Mouse (Mus musculus) layer of hippocampus, adult 2 months (tissue): ENCODE results near the gene Efhd2. TPM values are rescaled to one million over a fixed set of nuclear protein-coding genes. Genes with fewer than 3 reads are reported as not detected.
A peak's percentile ranks its signal among the peaks of the same experiment; 100 is the strongest.

ENCODE experiments used
- DNase-seq, 2 experiments: peaks; one replicate each; pipeline ENCODE4 v3.0.0; 2022; ENCODE audit warnings: low spot score in 2 of 2
- H3K27ac ChIP-seq: fragments of 200-600 bp; 2 replicates; pipeline ENCODE4 v1.8.1; 2022
- H3K4me3 ChIP-seq: fragments of 200-600 bp; 2 replicates; pipeline ENCODE4 v1.8.1; 2022; ENCODE audit warnings: mild to moderate bottlenecking
- CTCF ChIP-seq: fragments of 200-600 bp; conservative IDR thresholded peaks from 2 replicates; pipeline ENCODE4 v1.8.1; 2022; ENCODE audit warnings: antibody characterized with exemption, mild to moderate bottlenecking, moderate library complexity
- total RNA-seq, 2 experiments: library from RNA; stranded (reverse); gene quantifications; 2 replicates each; pipeline ENCODE4 v1.2.3; 2021

Efhd2 gene
- total RNA-seq, 2 experiments from 2014 or later, result 139 to 140 TPM

DNA sequence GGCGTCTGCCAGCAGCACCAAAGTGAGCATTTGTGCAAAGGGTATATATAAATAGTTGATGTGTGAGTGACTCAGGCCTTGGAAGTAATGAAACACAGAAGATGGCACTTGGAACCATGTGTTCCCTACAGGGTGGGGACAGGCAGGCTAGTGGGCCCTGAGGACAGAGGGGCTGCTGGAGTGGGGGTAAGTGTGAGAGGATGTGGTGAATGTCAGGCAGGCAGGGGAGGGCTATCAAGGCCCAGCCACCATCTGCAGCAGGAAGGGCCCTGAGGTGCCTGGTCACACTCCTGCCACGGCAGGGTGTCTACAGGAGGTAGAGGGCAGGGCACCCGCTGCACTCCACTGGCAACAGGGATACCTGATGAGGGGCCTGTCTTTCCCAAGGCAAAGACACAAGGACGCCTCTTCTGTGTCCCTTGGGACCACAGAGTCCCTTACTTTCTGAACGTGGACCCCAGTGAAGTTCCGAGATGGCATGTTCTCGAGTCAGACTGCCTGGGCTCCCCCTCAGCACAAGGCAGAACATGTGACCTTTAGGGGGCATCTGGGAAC, 10.9 kb downstream of the Efhd2 start:
- DNase-seq, result no peak
- TF ChIP-seq CTCF, result no peak
- H3K27ac ChIP-seq, result peak overlapping the region; percentile 23; the same call in 1 of the 2 replicates
- no peak overlapping the region for H3K4me3 ChIP-seq

DNA sequence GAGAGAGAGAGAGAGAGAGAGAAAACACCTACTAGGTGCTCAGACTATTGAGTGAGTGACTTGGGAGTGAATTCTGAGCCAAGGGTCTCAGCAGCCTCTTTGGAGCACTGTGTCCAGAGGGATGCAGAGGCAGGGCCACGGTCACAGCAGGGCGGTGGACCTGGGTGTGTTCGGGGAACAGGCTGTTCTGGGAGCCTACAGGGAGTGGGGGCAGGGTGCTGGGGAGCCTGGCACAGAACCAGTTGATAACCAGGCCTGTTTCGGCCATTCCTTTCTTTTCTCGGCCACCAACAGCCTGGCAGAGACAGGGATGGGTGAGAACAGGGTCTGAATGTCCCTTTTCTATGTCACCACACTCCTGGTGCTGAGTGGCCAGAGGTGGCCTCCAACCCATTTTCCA, 11.9 kb downstream of the Efhd2 start:
- Histone ChIP-seq H3K27ac (peak overlapping the region; percentile 23; the same call in 1 of the 2 replicates), H3K4me3 (no peak overlapping the region)
- no peak for TF ChIP-seq CTCF
- DNase-seq, result no peak

DNA sequence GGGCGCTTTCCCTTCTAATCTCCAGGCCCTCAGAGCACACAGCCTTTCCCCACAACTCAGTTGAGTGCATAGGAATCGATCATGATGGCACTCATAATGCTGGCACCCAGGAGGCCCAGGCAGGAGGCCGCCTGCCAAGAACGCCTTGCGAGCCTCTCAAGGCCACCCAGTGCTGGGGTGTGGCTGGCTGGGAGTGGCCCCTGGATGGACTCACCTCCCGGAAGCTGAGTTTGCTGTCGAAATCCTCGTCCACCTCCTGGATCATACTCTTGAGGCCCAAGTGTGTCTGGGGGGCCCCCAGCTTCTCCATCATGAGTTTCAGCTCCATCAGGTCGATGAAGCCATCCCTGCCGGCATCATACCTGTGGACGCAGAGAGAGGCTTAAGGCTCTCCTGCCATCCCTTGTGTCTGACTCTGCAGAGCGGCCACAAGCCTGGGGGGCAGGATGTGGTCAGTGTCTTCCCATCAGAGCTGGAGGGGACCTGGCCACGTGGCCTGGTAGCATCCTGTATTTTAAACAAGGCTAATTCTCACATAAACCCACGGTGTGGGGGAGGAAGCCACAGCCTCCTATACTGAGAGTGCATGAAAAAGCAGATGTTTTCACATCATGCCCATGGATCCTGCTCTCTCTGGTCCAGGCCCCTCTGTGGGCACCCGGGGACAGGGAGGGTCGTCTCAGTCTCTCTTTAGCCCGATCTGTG, 13.0 kb downstream of the Efhd2 start:
- H3K4me3 ChIP-seq, result no peak overlapping the region
- TF ChIP-seq CTCF, result no peak
- no peak overlapping the region for H3K27ac ChIP-seq
- no peak for DNase-seq

DNA sequence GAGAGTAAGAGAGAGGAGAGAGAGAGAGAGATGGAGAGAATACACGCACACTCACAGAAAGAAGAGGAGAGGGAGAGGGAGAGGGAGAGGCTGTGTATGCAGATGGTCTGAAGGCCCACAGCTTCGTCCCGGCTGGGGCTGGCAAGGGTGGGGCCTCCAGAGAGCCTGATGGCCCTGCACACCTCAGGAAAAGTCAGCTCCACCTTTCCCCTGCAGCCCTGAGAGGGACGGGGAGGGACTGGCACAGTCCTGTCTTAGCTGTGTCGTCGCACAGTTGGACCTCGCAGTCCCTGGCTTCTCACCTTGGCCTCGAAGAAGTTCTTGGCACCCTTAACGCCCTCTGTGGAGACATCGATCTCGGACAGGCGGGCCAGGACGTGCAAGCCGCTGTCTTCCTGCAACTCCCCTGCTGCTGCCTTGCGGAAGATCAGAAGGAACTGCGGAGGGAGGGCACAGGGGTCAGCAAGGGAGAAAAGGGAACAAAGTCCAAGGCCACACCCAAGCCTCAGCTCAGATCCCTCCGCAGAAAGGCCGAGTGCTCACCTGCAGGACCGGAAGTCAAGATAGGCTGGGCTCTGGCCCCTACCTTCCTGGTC, 14.4 kb downstream of the Efhd2 start:
- peak in 1 of 2 experiments; percentile 9 for DNase-seq
- no peak for TF ChIP-seq CTCF
- H3K27ac ChIP-seq, result no peak overlapping the region
- no peak overlapping the region for H3K4me3 ChIP-seq

DNA sequence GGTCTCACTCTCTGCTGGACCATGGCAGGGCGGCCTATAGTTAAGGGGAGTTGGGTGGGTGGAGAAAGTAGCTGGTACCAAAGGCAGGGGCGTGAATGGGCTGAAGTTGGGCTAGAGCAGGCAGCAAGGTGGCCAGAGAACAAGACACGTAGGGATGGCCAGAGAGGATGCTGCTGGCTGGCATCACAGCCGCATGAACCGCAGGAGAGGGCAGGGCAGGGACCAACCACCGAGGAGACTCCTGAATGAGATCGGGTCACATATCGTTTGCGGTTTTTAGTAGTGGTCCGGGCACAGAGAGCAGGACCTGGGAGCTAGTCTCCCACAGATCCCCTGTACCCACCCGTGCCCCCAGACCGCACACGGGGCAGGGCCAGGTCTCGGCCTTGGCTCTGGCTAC, 15.4 kb downstream of the Efhd2 start:
- H3K4me3 ChIP-seq, result no peak overlapping the region
- no peak for TF ChIP-seq CTCF
- peak in 1 of 2 experiments; percentile 8 for DNase-seq

DNA sequence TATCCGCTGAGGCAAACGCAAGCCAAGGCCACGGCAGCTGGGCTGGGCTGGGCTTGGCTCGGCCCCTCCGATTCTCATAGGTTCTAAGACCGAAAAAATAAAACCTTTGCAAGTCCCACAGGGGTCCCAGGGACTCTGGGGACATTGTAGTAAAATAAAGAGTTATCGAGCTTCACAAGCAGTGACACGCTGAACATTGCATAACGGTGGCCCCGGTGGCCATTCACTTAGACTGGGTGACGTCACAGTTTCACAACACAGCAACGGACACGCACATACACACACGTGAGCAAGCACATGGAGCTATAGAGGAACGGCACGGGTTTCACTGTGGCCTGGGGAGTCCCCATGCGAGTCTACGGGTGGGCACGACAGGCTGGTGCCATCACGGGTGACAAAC, 16.2 kb downstream of the Efhd2 start:
- peak in 1 of 2 experiments; percentile 10 for DNase-seq
- H3K4me3 ChIP-seq, result no peak overlapping the region
- TF ChIP-seq CTCF, result no peak
- H3K27ac ChIP-seq, result peak overlapping the region; percentile 51

More for the DNA sequence above, 15.4 kb downstream of the Efhd2 start:
- no peak overlapping the region for H3K27ac ChIP-seq

DNA sequence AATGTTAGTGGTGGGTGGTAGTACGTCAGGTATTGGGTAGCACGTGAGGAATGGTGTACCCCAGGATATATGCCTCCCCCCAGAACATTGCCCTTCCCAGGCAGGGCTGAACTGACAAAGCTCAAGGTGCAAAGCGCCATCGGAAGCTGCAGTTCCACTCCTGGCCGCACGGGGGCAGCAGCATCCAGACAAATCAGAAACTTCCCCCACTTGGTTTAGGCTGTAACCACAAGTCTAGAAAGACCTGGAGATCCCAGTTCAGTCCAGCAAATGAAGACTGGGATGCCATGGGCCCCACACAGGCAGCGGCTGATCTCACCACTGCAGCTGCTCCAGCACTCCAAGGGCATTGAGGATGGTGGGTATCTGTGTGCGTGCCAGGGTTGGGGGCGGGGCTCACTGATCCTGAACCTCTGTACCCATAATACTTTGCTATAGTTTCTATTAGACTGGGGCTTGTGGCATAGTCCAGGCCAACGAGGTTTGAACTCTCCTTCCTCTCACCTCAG, 17.2 kb downstream of the Efhd2 start:
- peak; percentile 99 for TF ChIP-seq CTCF
- no peak overlapping the region for H3K4me3 ChIP-seq
- H3K27ac ChIP-seq, result peak overlapping the region; percentile 51
- DNase-seq, result peak; percentile 79 to 92

DNA sequence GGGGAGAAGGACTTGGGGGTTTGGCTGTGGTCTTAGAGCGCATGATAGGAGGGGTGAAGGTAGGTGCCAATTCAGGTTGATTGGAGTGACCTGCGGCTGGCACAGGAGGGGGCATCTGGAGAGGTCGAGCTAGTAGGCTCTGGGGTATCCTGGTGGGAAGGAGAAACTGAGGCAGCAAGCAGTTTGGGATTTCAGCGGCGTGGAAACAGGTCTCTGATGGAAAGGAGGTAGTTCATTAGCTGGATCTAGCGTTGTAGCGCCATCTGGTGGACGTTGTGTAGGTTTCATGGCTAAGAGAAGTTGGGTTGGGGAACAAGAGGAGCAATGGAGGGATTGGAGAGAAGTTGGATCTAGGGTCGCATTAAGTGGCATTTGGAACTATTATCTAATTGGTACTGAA, 21.3 kb downstream of the Efhd2 start:
- DNase-seq, result peak in 1 of 2 experiments; percentile 75
- no peak overlapping the region for H3K27ac ChIP-seq
- TF ChIP-seq CTCF, result peak; percentile 86
- no peak overlapping the region for H3K4me3 ChIP-seq

DNA sequence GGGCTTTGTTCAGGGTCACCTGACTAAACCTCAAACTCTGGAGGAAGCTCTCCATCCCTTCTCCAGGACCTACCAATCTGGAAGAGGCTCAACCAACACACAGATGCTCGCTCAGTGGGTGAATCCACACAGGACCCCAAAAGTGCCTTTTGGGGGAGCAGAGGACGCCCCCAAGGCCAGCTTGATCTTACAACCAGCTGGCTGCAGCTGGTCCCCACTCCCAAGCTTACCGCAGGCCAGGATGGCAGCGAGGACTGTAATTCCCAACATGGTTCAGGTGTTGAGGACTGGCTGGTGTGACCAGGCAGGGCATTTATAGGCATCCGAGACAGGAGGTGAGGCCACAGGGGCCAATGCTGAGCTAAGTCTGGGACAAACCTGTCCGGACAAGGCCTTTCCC, 28.7 kb downstream of the Efhd2 start, which contains the start of gene Ctrc:
Ctrc (minus strand) TSS at position 361 of the 400 bp plus-strand sequence.
- TF ChIP-seq CTCF, result no peak

DNA sequence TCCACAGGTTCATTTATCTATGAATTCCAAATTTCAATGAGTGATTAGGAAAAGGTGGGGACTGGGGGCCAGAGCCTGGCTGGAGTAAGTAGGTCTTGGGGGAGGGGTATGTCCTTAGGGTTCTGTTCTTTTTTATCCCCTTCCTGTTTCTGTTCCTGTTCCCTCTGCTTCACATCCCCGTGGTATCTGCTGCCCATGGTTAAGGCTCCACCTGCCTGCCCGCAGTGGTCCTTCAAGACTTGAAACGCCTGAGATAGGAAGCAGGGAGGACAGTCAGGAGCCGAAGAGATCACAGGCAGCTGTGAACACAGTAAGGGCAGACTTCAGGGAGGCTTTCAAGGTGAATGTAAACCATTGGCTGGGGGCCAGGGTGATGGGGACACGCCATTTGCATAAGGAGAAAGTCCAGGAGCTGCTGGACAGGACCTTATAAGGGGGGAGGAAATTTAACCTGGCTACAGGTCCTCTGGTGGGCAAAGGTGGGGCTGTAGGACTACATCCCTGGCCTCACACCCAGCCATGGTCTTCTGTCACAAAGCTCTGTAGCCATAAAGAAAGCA, 40.1 kb downstream of the Efhd2 start:
- H3K4me3 ChIP-seq, result no peak overlapping the region
- H3K27ac ChIP-seq, result no peak overlapping the region
- no peak for TF ChIP-seq CTCF
- DNase-seq, result no peak

More for the DNA sequence above, 28.7 kb downstream of the Efhd2 start, which contains the start of gene Ctrc:
- no peak within 1 kb of the TSS for H3K4me3 ChIP-seq
- H3K27ac ChIP-seq, result no peak within 1 kb of the TSS
- DNase-seq, result no peak

DNA sequence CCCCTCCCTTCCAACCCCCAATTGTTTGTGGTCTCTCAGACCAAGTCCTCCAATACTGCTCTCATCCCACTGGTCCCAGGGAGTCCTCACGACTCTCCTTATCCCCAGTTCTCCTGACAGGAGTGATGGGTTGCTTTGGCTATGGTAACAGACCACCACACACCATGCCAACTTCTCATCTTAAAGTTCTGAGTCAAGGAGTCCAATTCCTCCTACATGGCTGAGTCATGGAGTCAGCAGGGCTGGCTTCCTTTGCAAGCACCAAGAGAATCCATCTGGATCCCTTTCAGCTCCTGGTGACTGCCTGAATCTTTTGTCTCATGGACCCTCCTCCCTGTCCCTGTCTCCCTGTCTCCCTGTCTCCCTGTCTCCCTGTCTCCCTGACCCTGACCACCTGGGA, 40.8 kb downstream of the Efhd2 start:
- no peak overlapping the region for H3K27ac ChIP-seq
- TF ChIP-seq CTCF, result no peak
- DNase-seq, result peak in 1 of 2 experiments; percentile 46
- no peak overlapping the region for H3K4me3 ChIP-seq

DNA sequence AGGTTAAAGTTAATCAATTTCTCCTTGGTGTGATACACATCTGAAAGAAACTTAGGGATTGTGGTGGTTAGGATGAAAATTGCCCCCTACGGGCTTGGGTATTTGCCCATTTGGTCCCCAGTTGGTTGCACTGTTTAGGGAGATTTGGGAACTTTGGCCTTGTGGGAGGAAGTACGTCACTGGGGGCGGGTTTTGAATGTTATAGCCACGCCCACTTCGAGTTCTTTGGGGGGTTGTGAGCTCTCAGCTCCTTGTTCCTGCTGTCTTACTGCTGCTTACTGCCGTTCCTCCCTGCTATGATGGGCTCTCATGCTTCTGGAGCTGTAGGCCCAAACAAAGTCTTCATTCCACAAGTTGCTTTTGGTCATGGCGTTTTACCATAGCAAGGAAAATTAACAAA, 43.4 kb downstream of the Efhd2 start:
- no peak for TF ChIP-seq CTCF
- no peak for DNase-seq
- H3K27ac ChIP-seq, result no peak overlapping the region
- H3K4me3 ChIP-seq, result no peak overlapping the region

DNA sequence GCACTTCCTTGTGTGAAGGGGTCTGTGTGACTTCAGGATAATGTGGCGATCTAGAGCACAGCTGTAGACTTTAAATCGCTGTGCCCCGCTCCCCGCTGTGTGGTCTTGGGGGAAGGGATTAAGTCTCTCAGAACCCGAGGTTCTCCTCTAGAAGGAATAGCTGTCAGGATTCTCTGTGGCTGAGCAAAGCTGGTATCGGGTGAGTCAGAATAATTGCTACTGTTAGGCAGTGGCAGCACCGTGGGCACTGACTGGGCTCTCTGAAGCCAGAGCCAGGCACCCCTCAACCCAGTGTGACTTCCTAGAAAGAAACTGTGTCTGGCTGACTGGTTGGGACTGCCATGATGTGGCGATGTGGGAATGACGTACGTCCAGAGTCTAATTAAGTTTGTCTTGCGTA, 44.3 kb downstream of the Efhd2 start:
- Histone ChIP-seq H3K4me3 (no peak overlapping the region), H3K27ac (no peak overlapping the region)
- no peak for TF ChIP-seq CTCF
- no peak for DNase-seq
